Mouse (Mus musculus) liver, embryonic 14.5 days (tissue): ENCODE data around the gene Hoxd4. TPM values are rescaled to one million over a fixed set of nuclear protein-coding genes. Genes with fewer than 3 reads are reported as not detected.

Experiments
- ATAC-seq: fragments of 200-750 bp; cut with Nextera tagmentation; 2 replicates; pipeline ENCODE4 v1.8.0; 2017; ENCODE audit warnings: moderate number of reproducible peaks, mild to moderate bottlenecking, moderate library complexity; ENCODE audit not compliant: insufficient read depth
- DNase-seq, 3 experiments: peaks; one replicate each; pipeline ENCODE4 v3.0.0-alpha.2; 2012 to 2013; ENCODE audit warnings: low read depth in 3 of 3, low spot score in 3 of 3
- H3K27ac ChIP-seq: fragments of 300-500 bp; sonication (generic); 2 replicates; pipeline ENCODE4 v1.5.1; 2014; ENCODE audit warnings: moderate library complexity, mild to moderate bottlenecking, control low read depth, inconsistent platforms
- H3K27me3 ChIP-seq: fragments of 300-500 bp; sonication (generic); 2 replicates; pipeline ENCODE4 v1.6.1; 2014; ENCODE audit warnings: mild to moderate bottlenecking, low read length, moderate library complexity; ENCODE audit not compliant: control insufficient read depth, insufficient read depth
- H3K36me3 ChIP-seq: fragments of 300-500 bp; sonication (generic); replicated peaks from 2 replicates; pipeline ENCODE4 v1.6.1; 2014; ENCODE audit warnings: low read depth; ENCODE audit not compliant: control insufficient read depth, insufficient read depth
- H3K4me1 ChIP-seq, 2 experiments: fragments of 200-500 bp in 1 of 2; fragments of 300-500 bp in 1 of 2; sonication (generic) in 1 of 2; replicated peaks; 2 replicates each; pipeline ENCODE4 v1.6.1; 2012 to 2014; ENCODE audit warnings: antibody characterized with exemption in 1 of 2, inconsistent platforms in 1 of 2, low read length in 1 of 2; ENCODE audit not compliant: control insufficient read depth in 2 of 2, insufficient read depth in 2 of 2
- H3K4me2 ChIP-seq: fragments of 300-500 bp; sonication (generic); 2 replicates; pipeline ENCODE4 v1.6.1; 2014; ENCODE audit warnings: low read depth, mild to moderate bottlenecking, control low read depth, moderate library complexity
- H3K4me3 ChIP-seq, 2 experiments: fragments of 200-500 bp in 1 of 2; fragments of 300-500 bp in 1 of 2; sonication (generic) in 1 of 2; 2 replicates each; pipeline ENCODE4 v1.5.1; 2012 to 2014; ENCODE audit warnings: low read depth in 2 of 2, low read length in 2 of 2, mild to moderate bottlenecking in 2 of 2, control low read depth in 1 of 2, inconsistent platforms in 1 of 2, moderate library complexity in 1 of 2; ENCODE audit not compliant: insufficient read depth in 1 of 2
- H3K9ac ChIP-seq: fragments of 300-500 bp; sonication (generic); replicated peaks from 2 replicates; pipeline ENCODE4 v1.6.1; 2014; ENCODE audit warnings: mild to moderate bottlenecking, control low read depth, moderate library complexity
- H3K9me3 ChIP-seq: fragments of 300-500 bp; sonication (generic); 2 replicates; pipeline ENCODE4 v1.6.1; 2016; ENCODE audit warnings: low read length, mixed read lengths; ENCODE audit not compliant: control insufficient read depth
- CTCF ChIP-seq: IDR thresholded peaks from 2 replicates; pipeline ENCODE4 v1.5.1; 2016; ENCODE audit warnings: antibody characterized with exemption, low read depth, control low read depth
- EP300 ChIP-seq: IDR thresholded peaks from 2 replicates; pipeline ENCODE4 v1.6.1; 2016; ENCODE audit warnings: antibody characterized with exemption, low read depth
- WGBS: fragments of 180-500 bp; shearing (Covaris S2); extraction: QIAGEN DNeasy Blood & Tissue Kit; methylation state at CpG from one replicate; pipeline ENCODE4 v1.1.7; 2014; ENCODE audit not compliant: insufficient replicate concordance; 5-methylcytosine and 5-hydroxymethylcytosine counted together
- polyA plus RNA-seq, 2 experiments: library from polyadenylated mRNA; depleted of rRNA in 1 of 2; stranded (reverse) in 1 of 2; unstranded in 1 of 2; fragments of >200 nt; fragmentation: Nextera tagmentation in 1 of 2; extraction: Ambion mirVana in 1 of 2; gene quantifications; 2 replicates each; pipeline versions ENCODE4 v1.2.1 to v1.2.3; 2012 to 2014

Hoxd4 gene
- polyA plus RNA-seq, 2 experiments = 0.04 TPM; not detected in 1

- ATAC-seq (no peak), DNase-seq (no peak)
- WGBS = 1% methylated on average over 47 of the region's 47 CpGs
- no peak overlapping the region for H3K27ac ChIP-seq
- H3K4me3 ChIP-seq = no peak overlapping the region
- H3K9ac ChIP-seq = no peak overlapping the region
- H3K27me3 ChIP-seq = peaks cover 99% of the 10 kb centered on the region
- H3K4me1 ChIP-seq = no peaks in the 10 kb centered on the region
- H3K4me2 ChIP-seq = no peak overlapping the region
- TF ChIP-seq CTCF = no peak
- TF ChIP-seq EP300 = no peak
- no peaks in the 10 kb centered on the region for H3K36me3 ChIP-seq
- H3K9me3 ChIP-seq = no peaks in the 10 kb centered on the region
Measured at GRCm38 (mm10) chr2:74749337-74750121, 37.8 kb downstream of the Hoxd4 start.

DNA sequence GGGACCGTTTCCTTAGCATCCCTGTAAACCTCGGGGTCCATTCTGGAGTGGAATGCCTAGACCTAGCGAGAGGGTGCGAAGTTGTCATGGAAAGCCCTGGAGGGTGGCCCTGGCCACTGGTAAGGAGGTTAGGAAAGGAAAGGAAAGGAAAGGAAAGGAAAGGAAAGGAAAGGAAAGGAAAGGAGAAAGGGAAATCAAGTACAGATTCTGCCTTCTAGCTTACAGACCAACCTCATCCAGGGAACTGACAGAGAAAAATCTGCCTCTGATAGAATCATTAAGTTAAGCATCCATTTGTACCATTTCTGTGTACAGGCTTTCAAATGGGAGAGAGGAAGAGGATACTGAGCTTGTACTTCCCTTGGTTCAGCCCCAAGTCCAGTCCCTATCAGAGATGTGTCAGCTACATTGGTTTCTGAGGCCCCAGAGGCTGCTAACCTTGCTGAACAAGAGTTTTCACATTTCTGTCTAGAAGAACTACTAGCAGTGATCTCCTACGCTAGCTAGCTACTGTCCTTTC lies 39.1 kb downstream of the Hoxd4 start:
- Histone ChIP-seq H3K27ac (no peak overlapping the region), H3K9me3 (no peaks in the 10 kb centered on the region), H3K9ac (no peak overlapping the region), H3K4me3 (no peak overlapping the region), H3K4me2 (no peak overlapping the region), H3K36me3 (no peaks in the 10 kb centered on the region), H3K4me1 (no peaks in the 10 kb centered on the region), H3K27me3 (peaks cover 96% of the 10 kb centered on the region)
- no peak for TF ChIP-seq CTCF
- TF ChIP-seq EP300 = no peak
- DNase-seq = no peak
- 27% methylated on average over 5 of the region's 5 CpGs for WGBS
- ATAC-seq = no peak

- TF ChIP-seq CTCF = no peak
- no peak for TF ChIP-seq EP300
- Histone ChIP-seq H3K4me3 (no peak overlapping the region), H3K36me3 (no peaks in the 10 kb centered on the region), H3K4me1 (no peaks in the 10 kb centered on the region), H3K27ac (no peak overlapping the region), H3K4me2 (no peak overlapping the region), H3K27me3 (peaks cover 85% of the 10 kb centered on the region), H3K9me3 (no peaks in the 10 kb centered on the region), H3K9ac (no peak overlapping the region)
- no peak for ATAC-seq
- WGBS = 32% methylated on average over 1 of the region's 1 CpGs
- no peak for DNase-seq
Measured at GRCm38 (mm10) chr2:74751861-74752260, 40.1 kb downstream of the Hoxd4 start.

GRCm38 (mm10) chr2:74752431-74753174 lies 40.9 kb downstream of the Hoxd4 start:
- Histone ChIP-seq H3K4me2 (no peak overlapping the region), H3K27ac (no peak overlapping the region), H3K36me3 (no peaks in the 10 kb centered on the region), H3K4me1 (no peaks in the 10 kb centered on the region), H3K27me3 (peaks cover 78% of the 10 kb centered on the region), H3K9me3 (no peaks in the 10 kb centered on the region), H3K4me3 (no peak overlapping the region), H3K9ac (no peak overlapping the region)
- no peak for DNase-seq
- 4% methylated on average over 45 of the region's 45 CpGs for WGBS
- TF ChIP-seq EP300 = no peak
- no peak for TF ChIP-seq CTCF
- no peak for ATAC-seq

GRCm38 (mm10) chr2:74753175-74753523 lies 41.4 kb downstream of the Hoxd4 start:
- no peaks in the 10 kb centered on the region for H3K4me1 ChIP-seq
- no peak overlapping the region for H3K9ac ChIP-seq
- no peak for TF ChIP-seq CTCF
- TF ChIP-seq EP300 = no peak
- WGBS = 0% methylated on average over 22 of the region's 25 CpGs
- no peaks in the 10 kb centered on the region for H3K9me3 ChIP-seq
- H3K4me2 ChIP-seq = no peak overlapping the region
- peaks cover 73% of the 10 kb centered on the region for H3K27me3 ChIP-seq
- ATAC-seq (no peak), DNase-seq (no peak)
- H3K36me3 ChIP-seq = no peaks in the 10 kb centered on the region
- no peak overlapping the region for H3K4me3 ChIP-seq
- H3K27ac ChIP-seq = no peak overlapping the region
